Mouse (Mus musculus) lung, postnatal 14 days (tissue): Measurements from ENCODE around the gene Slc35f3.
"Not testable (repeated sequence)": the region's sequence is repeated elsewhere in the genome, so short reads cannot be mapped to it uniquely, and the experiment has no call there.

ENCODE experiments used
- DNase-seq: peaks from one replicate; pipeline ENCODE4 v3.0.0; 2021

Gene Slc35f3

GRCm38 (mm10) chr8:126339357-126339756 is 41.0 kb downstream of the Slc35f3 start:
- DNase-seq: no peak

- no peak for DNase-seq
Measured at GRCm38 (mm10) chr8:126341200-126341599, 42.8 kb downstream of the Slc35f3 start.

GRCm38 (mm10) chr8:126343427-126343826 is 45.1 kb downstream of the Slc35f3 start:
- no peak for DNase-seq

GRCm38 (mm10) chr8:126345100-126345499 is 46.7 kb downstream of the Slc35f3 start:
- no peak for DNase-seq

GRCm38 (mm10) chr8:126353259-126353658 is 54.9 kb downstream of the Slc35f3 start:
- no peak for DNase-seq

GRCm38 (mm10) chr8:126357946-126358345 is 59.6 kb downstream of the Slc35f3 start:
- DNase-seq: no peak

GRCm38 (mm10) chr8:126359296-126359695 is 60.9 kb downstream of the Slc35f3 start:
- no peak for DNase-seq

- no peak for DNase-seq
Measured at GRCm38 (mm10) chr8:126360106-126360505, 61.7 kb downstream of the Slc35f3 start.

- no peak for DNase-seq
Measured at GRCm38 (mm10) chr8:126360701-126361100, 62.3 kb downstream of the Slc35f3 start.

GRCm38 (mm10) chr8:126366251-126366650 is 67.9 kb downstream of the Slc35f3 start:
- no peak for DNase-seq

- DNase-seq: no peak
Measured at GRCm38 (mm10) chr8:126368349-126369054, 70.1 kb downstream of the Slc35f3 start.

GRCm38 (mm10) chr8:126371871-126372270 is 73.5 kb downstream of the Slc35f3 start:
- DNase-seq: no peak

GRCm38 (mm10) chr8:126379580-126379979 is 81.2 kb downstream of the Slc35f3 start:
- DNase-seq: no peak

GRCm38 (mm10) chr8:126380141-126380540 is 81.8 kb downstream of the Slc35f3 start:
- DNase-seq: no peak

- no peak for DNase-seq
Measured at GRCm38 (mm10) chr8:126381299-126381698, 82.9 kb downstream of the Slc35f3 start.

- DNase-seq: no peak
Measured at GRCm38 (mm10) chr8:126382216-126382615, 83.9 kb downstream of the Slc35f3 start.

GRCm38 (mm10) chr8:126382749-126383148 is 84.4 kb downstream of the Slc35f3 start:
- peak; percentile 23 for DNase-seq

- no peak for DNase-seq
Measured at GRCm38 (mm10) chr8:126387566-126387965, 89.2 kb downstream of the Slc35f3 start.

GRCm38 (mm10) chr8:126391541-126391940 is 93.2 kb downstream of the Slc35f3 start:
- DNase-seq: peak; percentile 10

- DNase-seq: no peak
Measured at GRCm38 (mm10) chr8:126395386-126395785, 97.0 kb downstream of the Slc35f3 start.

- no peak for DNase-seq
Measured at GRCm38 (mm10) chr8:126395917-126396316, 97.6 kb downstream of the Slc35f3 start.

GRCm38 (mm10) chr8:126398349-126398748 is 100.0 kb downstream of the Slc35f3 start:
- no peak for DNase-seq

GRCm38 (mm10) chr8:126404550-126404949 is 106.2 kb downstream of the Slc35f3 start:
- not testable (repeated sequence) for DNase-seq

GRCm38 (mm10) chr8:126405030-126405429 is 106.7 kb downstream of the Slc35f3 start:
- DNase-seq: no peak

GRCm38 (mm10) chr8:126420834-126421233 is 122.5 kb downstream of the Slc35f3 start:
- DNase-seq: no peak
